Mouse (Mus musculus) hindbrain, embryonic 12.5 days (tissue): Measurements from ENCODE around the gene Cacna1b. TPM values are rescaled to one million over a fixed set of nuclear protein-coding genes. Genes with fewer than 3 reads are reported as not detected.

Experiments used
- ATAC-seq: fragments of 200-750 bp; cut with Nextera tagmentation; 2 replicates; pipeline ENCODE4 v1.8.0; 2017; ENCODE audit warnings: moderate TSS enrichment; ENCODE audit not compliant: low FRiP score
- H3K27ac ChIP-seq: fragments of 300-500 bp; sonication (generic); 2 replicates; pipeline ENCODE4 v1.5.1; 2016; ENCODE audit warnings: mild to moderate bottlenecking
- H3K27me3 ChIP-seq: fragments of 300-500 bp; sonication (generic); 2 replicates; pipeline ENCODE4 v1.6.1; 2016; ENCODE audit warnings: mild to moderate bottlenecking
- H3K36me3 ChIP-seq: fragments of 300-500 bp; sonication (generic); 2 replicates; pipeline ENCODE4 v1.6.1; 2016; ENCODE audit warnings: mild to moderate bottlenecking
- H3K4me1 ChIP-seq: fragments of 300-500 bp; sonication (generic); 2 replicates; pipeline ENCODE4 v1.6.1; 2016
- H3K4me2 ChIP-seq: fragments of 300-500 bp; sonication (generic); replicated peaks from 2 replicates; pipeline ENCODE4 v1.6.1; 2016; ENCODE audit warnings: mild to moderate bottlenecking
- H3K4me3 ChIP-seq: fragments of 300-500 bp; sonication (generic); 2 replicates; pipeline ENCODE4 v1.5.1; 2016; ENCODE audit warnings: mild to moderate bottlenecking
- H3K9ac ChIP-seq: fragments of 300-500 bp; sonication (generic); 2 replicates; pipeline ENCODE4 v1.6.1; 2016; ENCODE audit warnings: mild to moderate bottlenecking, moderate library complexity
- H3K9me3 ChIP-seq: fragments of 300-500 bp; sonication (generic); replicated peaks from 2 replicates; pipeline ENCODE4 v1.6.1; 2016; ENCODE audit warnings: mild to moderate bottlenecking
- WGBS: fragments of 180-500 bp; shearing (Covaris S2); methylation state at CpG from one replicate; pipeline ENCODE4 v1.1.7; 2016; 5-methylcytosine and 5-hydroxymethylcytosine counted together
- polyA plus RNA-seq: library from polyadenylated mRNA; unstranded; fragments of >200 nt; fragmentation: Nextera tagmentation; extraction: Ambion mirVana; gene quantifications from 2 replicates; pipeline ENCODE4 v1.2.1, GENCODE M21; 2016

The Cacna1b gene
- polyA plus RNA-seq, 1 experiment from 2014 or later, result 6.6 TPM

- H3K27ac ChIP-seq, result peak overlapping the region; percentile 83
- ATAC-seq, result peak; percentile 68
- under 1% methylated on average over 50 of the region's 52 CpGs for WGBS
Measured at GRCm38 (mm10) chr2:24762446-24762960, 449 bp downstream of the Cacna1b start.

GRCm38 (mm10) chr2:24761923-24762445 lies 968 bp downstream of the Cacna1b start:
- ATAC-seq, result peak; percentile 60
- Histone ChIP-seq H3K4me1 (peaks cover 16% of the 10 kb centered on the region), H3K27ac (no peak overlapping the region), H3K9me3 (no peaks in the 10 kb centered on the region), H3K9ac (peak overlapping the region; percentile 76), H3K4me2 (peak overlapping the region; percentile 98), H3K4me3 (peak overlapping the region; percentile 79), H3K36me3 (no peaks in the 10 kb centered on the region; the same call in 1 of the 2 replicates), H3K27me3 (peaks cover 23% of the 10 kb centered on the region)
- WGBS, result 0% methylated on average over 35 of the region's 35 CpGs

More at GRCm38 (mm10) chr2:24762446-24762960, 449 bp downstream of the Cacna1b start:
- no peaks in the 10 kb centered on the region for H3K36me3 ChIP-seq
- peak overlapping the region; percentile 76 for H3K9ac ChIP-seq
- H3K9me3 ChIP-seq, result no peaks in the 10 kb centered on the region
- peaks cover 16% of the 10 kb centered on the region for H3K4me1 ChIP-seq
- peaks cover 23% of the 10 kb centered on the region for H3K27me3 ChIP-seq
- peak overlapping the region; percentile 79 for H3K4me3 ChIP-seq
- H3K4me2 ChIP-seq, result peak overlapping the region; percentile 98

- peaks cover 13% of the 10 kb centered on the region; the same call in 1 of the 2 replicates for H3K36me3 ChIP-seq
- WGBS, result 92% methylated on average over 1 of the region's 1 CpGs
- ATAC-seq, result no peak
Measured at GRCm38 (mm10) chr2:24755276-24755675, 7.7 kb downstream of the Cacna1b start.

GRCm38 (mm10) chr2:24752599-24752998 lies 10.4 kb downstream of the Cacna1b start:
- Histone ChIP-seq H3K9ac (no peak overlapping the region), H3K36me3 (peaks cover 18% of the 10 kb centered on the region), H3K4me2 (no peak overlapping the region), H3K4me3 (no peak overlapping the region), H3K9me3 (no peaks in the 10 kb centered on the region), H3K4me1 (no peaks in the 10 kb centered on the region), H3K27ac (no peak overlapping the region), H3K27me3 (no peaks in the 10 kb centered on the region)
- ATAC-seq, result no peak
- WGBS, result 72% methylated on average over 4 of the region's 4 CpGs

More at GRCm38 (mm10) chr2:24755276-24755675, 7.7 kb downstream of the Cacna1b start:
- Histone ChIP-seq H3K4me2 (no peak overlapping the region), H3K27ac (no peak overlapping the region), H3K4me3 (no peak overlapping the region), H3K27me3 (no peaks in the 10 kb centered on the region), H3K9me3 (no peaks in the 10 kb centered on the region), H3K4me1 (no peaks in the 10 kb centered on the region), H3K9ac (no peak overlapping the region)

- Histone ChIP-seq H3K27me3 (no peaks in the 10 kb centered on the region), H3K4me3 (no peak overlapping the region), H3K9ac (no peak overlapping the region), H3K36me3 (peaks cover 22% of the 10 kb centered on the region; the same call in 1 of the 2 replicates), H3K4me1 (no peaks in the 10 kb centered on the region), H3K9me3 (no peaks in the 10 kb centered on the region), H3K4me2 (no peak overlapping the region), H3K27ac (no peak overlapping the region)
- WGBS, result 69% methylated on average over 3 of the region's 3 CpGs
- no peak for ATAC-seq
Measured at GRCm38 (mm10) chr2:24750051-24750450, 12.9 kb downstream of the Cacna1b start.

GRCm38 (mm10) chr2:24747878-24748277 lies 15.1 kb downstream of the Cacna1b start:
- H3K27me3 ChIP-seq, result no peaks in the 10 kb centered on the region
- no peak overlapping the region for H3K4me2 ChIP-seq
- WGBS, result 66% methylated on average over 7 of the region's 7 CpGs
- peaks cover 3% of the 10 kb centered on the region; the same call in 1 of the 2 replicates for H3K4me1 ChIP-seq
- H3K9ac ChIP-seq, result no peak overlapping the region
- H3K36me3 ChIP-seq, result peaks cover 15% of the 10 kb centered on the region; the same call in 1 of the 2 replicates
- no peaks in the 10 kb centered on the region for H3K9me3 ChIP-seq
- H3K27ac ChIP-seq, result no peak overlapping the region
- no peak for ATAC-seq
- H3K4me3 ChIP-seq, result no peak overlapping the region

- H3K4me2 ChIP-seq, result no peak overlapping the region
- H3K9me3 ChIP-seq, result no peaks in the 10 kb centered on the region
- no peaks in the 10 kb centered on the region for H3K36me3 ChIP-seq
- H3K4me3 ChIP-seq, result no peak overlapping the region
- 85% methylated on average over 5 of the region's 5 CpGs for WGBS
- H3K4me1 ChIP-seq, result peaks cover 3% of the 10 kb centered on the region; the same call in 1 of the 2 replicates
- no peaks in the 10 kb centered on the region for H3K27me3 ChIP-seq
- no peak overlapping the region for H3K27ac ChIP-seq
- no peak overlapping the region for H3K9ac ChIP-seq
- no peak for ATAC-seq
Measured at GRCm38 (mm10) chr2:24739701-24740100, 23.3 kb downstream of the Cacna1b start.

GRCm38 (mm10) chr2:24733157-24733556 lies 29.8 kb downstream of the Cacna1b start:
- no peak overlapping the region for H3K4me3 ChIP-seq
- H3K9me3 ChIP-seq, result no peaks in the 10 kb centered on the region
- no peak overlapping the region for H3K9ac ChIP-seq
- H3K36me3 ChIP-seq, result peaks cover 37% of the 10 kb centered on the region
- WGBS, result 86% methylated on average over 4 of the region's 4 CpGs
- no peak for ATAC-seq
- no peak overlapping the region for H3K27ac ChIP-seq
- H3K4me1 ChIP-seq, result no peaks in the 10 kb centered on the region
- no peaks in the 10 kb centered on the region for H3K27me3 ChIP-seq
- H3K4me2 ChIP-seq, result no peak overlapping the region

GRCm38 (mm10) chr2:24725865-24726264 lies 37.1 kb downstream of the Cacna1b start:
- Histone ChIP-seq H3K27me3 (no peaks in the 10 kb centered on the region), H3K36me3 (peaks cover 19% of the 10 kb centered on the region), H3K4me1 (no peaks in the 10 kb centered on the region), H3K9ac (no peak overlapping the region), H3K4me3 (no peak overlapping the region), H3K27ac (no peak overlapping the region), H3K9me3 (no peaks in the 10 kb centered on the region), H3K4me2 (no peak overlapping the region)
- WGBS, result 91% methylated on average over 4 of the region's 4 CpGs
- no peak for ATAC-seq

- no peak overlapping the region for H3K9ac ChIP-seq
- H3K27ac ChIP-seq, result no peak overlapping the region
- no peaks in the 10 kb centered on the region for H3K9me3 ChIP-seq
- no peaks in the 10 kb centered on the region for H3K4me1 ChIP-seq
- H3K27me3 ChIP-seq, result no peaks in the 10 kb centered on the region
- no peak overlapping the region for H3K4me2 ChIP-seq
- ATAC-seq, result no peak
- peaks cover 30% of the 10 kb centered on the region for H3K36me3 ChIP-seq
- no peak overlapping the region for H3K4me3 ChIP-seq
- 93% methylated on average over 14 of the region's 14 CpGs for WGBS
Measured at GRCm38 (mm10) chr2:24719645-24720379, 43.1 kb downstream of the Cacna1b start.

- no peak for ATAC-seq
Measured at GRCm38 (mm10) chr2:24718906-24719305, 44.0 kb downstream of the Cacna1b start.

GRCm38 (mm10) chr2:24717963-24718362 lies 45.0 kb downstream of the Cacna1b start:
- no peak for ATAC-seq
- H3K36me3 ChIP-seq, result peaks cover 30% of the 10 kb centered on the region
- no peak overlapping the region for H3K4me2 ChIP-seq
- H3K9me3 ChIP-seq, result no peaks in the 10 kb centered on the region
- no peak overlapping the region for H3K27ac ChIP-seq
- no peak overlapping the region for H3K4me3 ChIP-seq
- no peaks in the 10 kb centered on the region for H3K4me1 ChIP-seq
- H3K9ac ChIP-seq, result no peak overlapping the region
- H3K27me3 ChIP-seq, result no peaks in the 10 kb centered on the region
- WGBS, result 84% methylated on average over 7 of the region's 7 CpGs

More at GRCm38 (mm10) chr2:24718906-24719305, 44.0 kb downstream of the Cacna1b start:
- Histone ChIP-seq H3K4me2 (no peak overlapping the region), H3K36me3 (peaks cover 30% of the 10 kb centered on the region), H3K4me1 (no peaks in the 10 kb centered on the region), H3K4me3 (no peak overlapping the region), H3K9me3 (no peaks in the 10 kb centered on the region), H3K27ac (no peak overlapping the region), H3K9ac (no peak overlapping the region), H3K27me3 (no peaks in the 10 kb centered on the region)
- WGBS, result 91% methylated on average over 4 of the region's 4 CpGs
